Mouse (Mus musculus): ENCODE results near the gene Robo3. TPM values are rescaled to one million over a fixed set of nuclear protein-coding genes. Genes with fewer than 3 reads are reported as not detected.

Robo3 gene
- total RNA-seq (2018; cell fraction: chromatin; rRNA removed), result 1 to 10 TPM in 1 of 26 experiments, under 1 TPM in 10, not detected in 15; 0.13 to 1.2 (median 0.38) TPM
- total RNA-seq (2018; cell fraction: cytosol; rRNA removed), result under 1 TPM in 1 of 26 experiments, not detected in 25; 0.04 TPM
- 1 to 10 TPM in 1 of 26 experiments, under 1 TPM in 5, not detected in 20; 0.31 to 2.0 (median 0.51) TPM for total RNA-seq (2018; cell fraction: nucleus; rRNA removed)
- polyA plus RNA-seq (2018), result not detected in 3 replicates

DNA sequence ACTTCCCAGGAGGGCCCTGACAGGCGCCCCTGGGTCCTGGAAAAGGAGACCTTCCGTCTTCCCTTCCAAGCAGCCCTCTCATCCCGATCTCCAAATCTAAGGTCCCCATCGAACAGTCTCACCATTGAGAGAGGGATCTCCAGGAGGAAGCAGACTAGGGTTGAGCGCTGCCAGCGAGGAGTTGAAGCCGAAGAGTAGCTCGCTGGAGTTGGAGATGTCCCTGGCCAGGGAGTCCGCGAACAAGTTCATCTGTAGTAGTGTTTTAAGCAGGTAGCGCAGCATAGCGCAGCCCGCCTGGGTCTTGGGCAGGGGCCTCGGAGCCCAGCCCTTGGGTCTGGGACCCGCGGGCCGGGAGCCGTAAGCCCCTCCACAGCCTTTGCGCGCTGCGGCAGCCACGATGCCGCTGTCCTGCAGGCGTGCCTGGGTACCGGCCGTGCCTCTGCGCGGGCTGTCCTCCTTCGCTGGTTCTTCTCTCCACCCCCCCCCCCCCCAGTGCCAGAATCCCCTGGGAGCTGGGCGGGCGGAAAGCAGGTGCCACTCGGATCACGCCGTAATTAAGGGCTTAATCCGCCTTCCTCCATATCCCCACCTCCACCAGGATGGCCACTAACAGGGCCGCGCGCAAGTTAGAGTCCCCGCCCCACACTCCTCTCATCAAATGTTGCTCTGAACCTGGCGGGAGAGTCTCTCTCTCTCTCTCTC, at the start of gene Robo3:
Gene Robo3, minus strand, starts transcription at position 527 of the 702 bp plus-strand sequence.
- Histone ChIP-seq H3K79me2 (ENCODE audit: inconsistent target) (no peaks in the 10 kb centered on the region), H3K27ac (no peak within 1 kb of the TSS), H3K4me3 (ENCODE audit: inconsistent target) (no peak within 1 kb of the TSS), H3K36me3 (ENCODE audit: inconsistent target) (no peaks in the 10 kb centered on the region)
- 3% methylated on average over 34 of the region's 40 CpGs for WGBS (ENCODE audit: missing documents)

DNA sequence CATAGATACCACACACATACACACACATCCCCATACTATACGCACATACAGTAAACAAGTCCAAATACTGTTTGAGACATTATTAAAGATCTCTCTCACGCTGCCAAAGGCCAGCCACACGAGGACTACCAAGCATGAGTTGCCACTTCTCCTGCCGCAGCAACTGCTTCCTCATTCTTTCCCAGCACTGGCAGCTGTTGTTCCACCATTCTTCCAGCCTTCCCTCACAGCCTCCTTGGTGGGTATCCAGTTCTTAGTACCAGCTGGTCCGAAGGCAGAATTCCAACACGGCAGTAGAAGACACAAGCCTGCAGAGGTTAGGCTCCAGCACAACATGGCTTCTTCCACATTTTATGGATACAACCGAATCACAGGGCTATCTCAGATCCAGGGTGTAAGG, 41.9 kb upstream of the Robo3 start:
- H3K27ac ChIP-seq, result no peak overlapping the region
- H3K36me3 ChIP-seq (ENCODE audit: inconsistent target), result no peaks in the 10 kb centered on the region
- no peak overlapping the region for H3K4me3 ChIP-seq (ENCODE audit: inconsistent target)
- WGBS (ENCODE audit: missing documents), result 54% methylated on average over 7 of the region's 7 CpGs
- H3K79me2 ChIP-seq (ENCODE audit: inconsistent target), result no peaks in the 10 kb centered on the region

DNA sequence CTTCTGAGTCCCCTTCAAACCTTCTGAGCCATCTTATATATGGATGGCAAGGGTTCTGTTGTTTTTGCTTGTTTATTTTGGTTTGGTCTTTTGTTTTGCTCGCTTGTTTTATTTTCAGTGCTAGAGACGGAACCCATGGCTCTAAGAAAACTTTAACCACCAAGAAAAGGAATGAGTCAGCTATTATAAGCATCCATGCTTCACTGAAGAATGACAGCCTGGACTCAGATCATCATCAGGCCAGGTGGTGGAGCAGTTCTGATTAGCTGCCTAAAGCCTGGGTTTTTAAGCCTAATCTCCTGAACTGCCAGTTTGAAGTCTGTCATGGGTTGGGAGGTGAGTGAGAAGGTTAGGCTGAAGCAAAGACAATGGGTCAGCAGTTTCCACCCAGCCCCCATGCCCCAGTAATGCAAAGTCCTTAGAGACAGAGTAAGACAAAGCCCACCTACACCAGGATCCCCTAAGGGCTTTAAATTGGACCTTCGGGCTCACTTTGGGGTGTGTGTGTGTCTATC, 40.6 kb upstream of the Robo3 start:
- Histone ChIP-seq H3K79me2 (ENCODE audit: inconsistent target) (no peaks in the 10 kb centered on the region), H3K4me3 (ENCODE audit: inconsistent target) (no peak overlapping the region), H3K36me3 (ENCODE audit: inconsistent target) (no peaks in the 10 kb centered on the region), H3K27ac (no peak overlapping the region)
- 87% methylated on average over 3 of the region's 3 CpGs for WGBS (ENCODE audit: missing documents)

DNA sequence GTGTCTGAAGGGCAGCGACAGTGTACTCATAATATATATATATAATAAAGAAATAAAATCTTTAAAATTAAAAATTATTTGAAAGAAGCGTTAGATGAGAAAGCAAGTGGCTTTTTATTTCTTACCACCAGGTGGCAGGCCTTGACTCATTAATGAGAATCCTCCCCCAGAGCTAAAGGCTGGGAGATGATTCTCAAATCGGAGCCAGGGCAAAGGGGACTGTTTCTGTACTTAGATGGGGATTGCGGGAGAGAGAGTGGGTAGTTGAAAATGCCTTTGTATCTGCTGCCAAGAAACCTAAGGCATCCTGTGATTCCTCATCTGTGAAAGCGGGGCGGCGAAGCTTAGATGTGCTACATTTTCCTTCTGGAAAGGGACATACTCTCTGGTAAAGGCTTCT, 29.7 kb upstream of the Robo3 start:
- 27% methylated on average over 7 of the region's 7 CpGs for WGBS (ENCODE audit: missing documents)
- H3K27ac ChIP-seq, result no peak overlapping the region
- H3K79me2 ChIP-seq (ENCODE audit: inconsistent target), result no peaks in the 10 kb centered on the region
- H3K4me3 ChIP-seq (ENCODE audit: inconsistent target), result no peak overlapping the region
- no peaks in the 10 kb centered on the region for H3K36me3 ChIP-seq (ENCODE audit: inconsistent target)

DNA sequence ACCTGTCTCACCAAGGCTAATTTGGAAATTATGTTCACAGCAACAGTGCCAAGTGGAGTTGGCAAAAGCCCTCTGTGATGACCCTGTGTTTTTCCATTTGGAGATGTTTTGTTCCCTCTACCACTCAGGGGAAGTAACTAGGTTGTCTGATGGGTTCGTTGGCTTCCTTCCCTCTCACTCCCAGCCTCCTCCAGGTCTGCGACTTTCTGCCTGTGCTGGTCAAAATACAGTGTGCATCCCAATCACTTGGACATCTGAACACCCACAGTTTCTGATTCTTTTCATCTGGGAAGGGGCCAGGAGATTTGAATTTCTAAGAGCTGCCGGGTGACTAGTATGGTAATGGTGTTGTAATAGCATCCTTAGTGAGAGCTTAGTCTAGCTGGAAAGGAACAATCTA, 28.5 kb upstream of the Robo3 start:
- Histone ChIP-seq H3K79me2 (ENCODE audit: inconsistent target) (no peaks in the 10 kb centered on the region), H3K27ac (no peak overlapping the region), H3K4me3 (ENCODE audit: inconsistent target) (no peak overlapping the region), H3K36me3 (ENCODE audit: inconsistent target) (no peaks in the 10 kb centered on the region)
- 22% methylated on average over 3 of the region's 3 CpGs for WGBS (ENCODE audit: missing documents)

DNA sequence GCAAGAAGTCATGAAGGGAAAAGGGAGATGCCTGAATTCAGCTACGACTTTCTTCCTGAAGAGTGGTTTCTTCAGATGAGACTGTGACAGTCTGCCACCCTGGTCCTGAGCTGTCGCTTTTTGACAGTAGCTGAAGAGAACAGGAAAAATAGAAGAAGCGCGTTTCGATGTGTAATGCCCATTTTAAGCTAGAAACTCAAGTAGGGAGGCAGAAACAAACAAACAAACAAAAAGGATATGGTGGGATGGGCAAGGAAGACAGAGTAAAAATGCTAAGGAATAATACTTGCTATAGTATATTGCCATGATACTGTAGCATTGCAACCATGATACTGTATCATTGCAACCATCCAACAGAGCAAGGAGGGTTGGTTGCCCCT, 27.9 kb upstream of the Robo3 start:
- no peaks in the 10 kb centered on the region for H3K79me2 ChIP-seq (ENCODE audit: inconsistent target)
- no peak overlapping the region for H3K27ac ChIP-seq
- no peaks in the 10 kb centered on the region for H3K36me3 ChIP-seq (ENCODE audit: inconsistent target)
- WGBS (ENCODE audit: missing documents), result 25% methylated on average over 5 of the region's 5 CpGs
- no peak overlapping the region for H3K4me3 ChIP-seq (ENCODE audit: inconsistent target)

DNA sequence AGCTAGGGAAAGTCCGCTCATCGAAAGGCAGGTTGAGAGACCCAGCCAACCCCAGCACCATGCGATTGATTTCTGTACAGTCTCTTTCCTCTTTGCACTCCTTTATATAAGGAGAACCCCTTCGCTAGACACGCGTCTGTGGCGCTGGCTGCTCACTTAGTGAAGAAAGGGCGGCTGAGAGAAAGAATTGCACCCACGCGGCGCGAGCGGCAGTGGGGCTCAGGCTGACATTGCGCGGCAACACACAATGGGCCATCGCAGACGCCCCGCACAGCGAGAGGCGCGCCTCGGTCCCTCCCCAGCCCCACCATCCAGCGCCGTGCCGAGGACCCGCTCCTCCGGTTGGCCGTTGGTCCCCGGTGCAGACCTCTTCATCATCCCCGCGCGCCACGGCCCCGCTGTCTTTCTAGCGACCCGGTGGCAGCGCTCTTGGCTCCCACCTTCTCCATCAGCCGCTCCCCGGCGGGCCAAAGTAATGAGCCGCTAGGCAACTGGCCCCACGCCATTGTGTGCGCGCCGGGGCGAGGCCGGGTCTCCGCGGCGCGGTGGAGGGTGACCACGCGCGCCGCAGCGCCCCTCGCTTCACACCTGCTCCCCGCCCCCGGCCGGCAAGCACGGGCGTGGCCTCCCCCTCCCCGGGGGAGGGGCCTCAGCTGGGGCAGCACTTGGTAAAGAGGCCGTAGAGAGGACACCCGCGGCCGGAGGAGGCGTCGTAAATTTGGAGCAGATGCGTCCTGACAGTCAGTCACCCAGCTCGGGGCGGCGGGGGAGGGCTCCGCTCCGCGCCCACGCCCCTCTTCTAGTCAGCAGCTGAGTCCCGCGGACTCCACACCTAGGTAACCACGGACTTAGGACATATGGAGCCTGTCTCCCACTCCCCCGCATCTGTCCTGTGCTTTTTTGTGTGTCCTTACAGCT, 27.3 kb upstream of the Robo3 start:
- WGBS (ENCODE audit: missing documents), result 1% methylated on average over 80 of the region's 81 CpGs

DNA sequence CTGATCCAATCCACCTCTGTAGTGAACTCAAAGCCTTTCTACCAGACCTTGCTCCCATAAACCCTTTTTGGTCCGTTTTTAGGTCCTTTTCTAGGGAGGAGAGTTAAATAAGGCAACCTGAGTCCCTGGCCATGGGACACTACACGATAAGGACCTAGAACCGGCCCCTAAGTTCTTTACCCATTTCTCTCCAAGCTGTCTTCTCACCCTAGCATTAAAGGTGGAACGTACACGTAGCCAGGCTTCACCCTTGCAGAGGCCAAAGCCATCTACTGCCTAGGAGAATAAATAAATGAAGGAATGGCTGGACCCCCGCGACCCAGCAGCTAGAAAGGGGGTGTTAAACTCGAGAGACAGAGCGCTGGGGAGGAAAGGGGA, 26.6 kb upstream of the Robo3 start:
- Histone ChIP-seq H3K27ac (no peak overlapping the region), H3K4me3 (ENCODE audit: inconsistent target) (no peak overlapping the region), H3K36me3 (ENCODE audit: inconsistent target) (no peaks in the 10 kb centered on the region), H3K79me2 (ENCODE audit: inconsistent target) (no peaks in the 10 kb centered on the region)
- WGBS (ENCODE audit: missing documents), result 7% methylated on average over 9 of the region's 9 CpGs

More for the DNA sequence above, 27.3 kb upstream of the Robo3 start:
- H3K27ac ChIP-seq, result no peak overlapping the region
- no peak overlapping the region for H3K4me3 ChIP-seq (ENCODE audit: inconsistent target)
- no peaks in the 10 kb centered on the region for H3K79me2 ChIP-seq (ENCODE audit: inconsistent target)
- H3K36me3 ChIP-seq (ENCODE audit: inconsistent target), result no peaks in the 10 kb centered on the region

DNA sequence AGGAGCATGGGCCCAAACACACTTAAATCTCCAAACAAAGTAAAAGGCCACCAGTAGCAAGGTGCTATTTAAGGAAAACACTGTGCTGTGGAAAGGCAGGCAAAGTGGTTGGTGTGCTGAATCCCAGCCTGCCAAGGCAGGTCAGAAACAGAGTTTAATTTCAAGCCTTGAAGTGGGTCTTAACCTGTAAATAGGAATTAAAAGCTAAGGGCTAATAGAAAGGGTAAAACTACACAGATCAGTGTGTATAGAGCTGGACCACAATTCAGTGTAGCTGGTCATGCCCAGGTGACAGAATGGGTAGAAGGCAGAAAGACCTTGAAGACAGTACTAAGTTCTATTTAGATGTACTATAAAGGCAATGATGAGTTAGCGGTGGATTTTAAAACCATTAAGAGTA, 24.1 kb upstream of the Robo3 start:
- Histone ChIP-seq H3K27ac (no peak overlapping the region), H3K4me3 (ENCODE audit: inconsistent target) (no peak overlapping the region), H3K36me3 (ENCODE audit: inconsistent target) (no peaks in the 10 kb centered on the region), H3K79me2 (ENCODE audit: inconsistent target) (no peaks in the 10 kb centered on the region)
- WGBS (ENCODE audit: missing documents), result 100% methylated on average over 1 of the region's 1 CpGs

DNA sequence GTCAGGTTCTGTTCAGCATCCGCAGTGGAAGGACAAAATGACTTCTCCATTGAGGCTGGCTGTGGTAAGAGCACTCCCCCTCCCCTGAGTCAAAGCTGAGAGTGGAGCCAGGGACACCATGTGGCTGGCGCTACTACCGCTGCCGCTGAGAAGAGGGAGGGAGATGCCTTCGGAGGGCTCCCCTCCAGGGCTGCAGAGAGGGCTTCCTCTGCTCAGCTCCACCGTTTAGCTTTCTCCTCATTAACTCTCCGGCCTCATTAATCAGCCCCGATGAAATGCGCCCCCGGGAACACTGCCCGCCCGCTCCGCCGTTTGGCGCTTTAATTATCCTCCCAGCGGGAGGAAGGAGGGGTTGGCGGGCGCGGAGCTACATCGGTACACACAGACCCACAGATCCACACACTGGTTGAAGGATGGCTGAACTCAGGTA, 23.4 kb upstream of the Robo3 start:
- H3K36me3 ChIP-seq (ENCODE audit: inconsistent target), result no peaks in the 10 kb centered on the region
- H3K27ac ChIP-seq, result no peak overlapping the region
- no peak overlapping the region for H3K4me3 ChIP-seq (ENCODE audit: inconsistent target)
- H3K79me2 ChIP-seq (ENCODE audit: inconsistent target), result no peaks in the 10 kb centered on the region
- 2% methylated on average over 19 of the region's 20 CpGs for WGBS (ENCODE audit: missing documents)

DNA sequence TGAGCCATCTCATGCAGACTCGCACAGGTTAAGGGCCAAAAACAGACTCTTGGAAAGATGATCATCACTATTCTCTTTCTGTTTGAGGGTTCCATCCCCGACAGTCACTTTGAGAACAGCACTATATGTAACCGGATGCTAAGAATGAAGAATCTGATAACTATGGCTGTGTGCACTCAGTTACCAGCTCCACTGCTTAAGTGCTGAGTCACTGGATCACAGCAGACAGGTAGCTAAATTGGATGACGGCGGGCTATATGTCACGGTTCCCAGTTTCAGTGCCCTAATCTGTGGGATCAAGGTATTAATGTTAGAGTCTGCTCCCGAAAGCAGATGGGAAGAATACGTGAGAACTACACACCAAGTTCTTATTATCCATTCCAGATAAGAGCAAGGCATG, 22.8 kb upstream of the Robo3 start:
- Histone ChIP-seq H3K27ac (no peak overlapping the region), H3K4me3 (ENCODE audit: inconsistent target) (no peak overlapping the region), H3K36me3 (ENCODE audit: inconsistent target) (no peaks in the 10 kb centered on the region), H3K79me2 (ENCODE audit: inconsistent target) (no peaks in the 10 kb centered on the region)
- WGBS (ENCODE audit: missing documents), result 4% methylated on average over 8 of the region's 8 CpGs

DNA sequence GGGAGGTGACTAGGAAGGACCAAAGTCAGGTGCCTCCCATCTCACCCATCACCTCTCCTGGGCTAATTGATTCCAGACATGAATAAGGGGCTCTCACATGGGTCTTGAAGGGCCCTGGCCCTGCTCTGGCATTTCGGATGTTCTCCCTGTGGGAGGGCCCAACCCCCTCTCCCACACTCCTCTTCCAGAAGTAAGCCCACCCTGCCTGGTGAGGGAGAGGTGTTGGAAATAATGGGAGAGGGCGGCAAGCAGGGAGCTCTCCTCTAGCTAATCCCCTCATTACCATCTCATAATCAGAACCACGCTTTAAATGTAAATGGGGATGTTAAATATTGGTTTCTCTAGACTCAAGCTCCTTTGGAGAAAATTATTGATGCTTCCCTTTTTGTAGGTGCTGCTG, 21.9 kb upstream of the Robo3 start:
- 47% methylated on average over 3 of the region's 3 CpGs for WGBS (ENCODE audit: missing documents)
- H3K36me3 ChIP-seq (ENCODE audit: inconsistent target), result no peaks in the 10 kb centered on the region
- no peaks in the 10 kb centered on the region for H3K79me2 ChIP-seq (ENCODE audit: inconsistent target)
- no peak overlapping the region for H3K4me3 ChIP-seq (ENCODE audit: inconsistent target)
- no peak overlapping the region for H3K27ac ChIP-seq

DNA sequence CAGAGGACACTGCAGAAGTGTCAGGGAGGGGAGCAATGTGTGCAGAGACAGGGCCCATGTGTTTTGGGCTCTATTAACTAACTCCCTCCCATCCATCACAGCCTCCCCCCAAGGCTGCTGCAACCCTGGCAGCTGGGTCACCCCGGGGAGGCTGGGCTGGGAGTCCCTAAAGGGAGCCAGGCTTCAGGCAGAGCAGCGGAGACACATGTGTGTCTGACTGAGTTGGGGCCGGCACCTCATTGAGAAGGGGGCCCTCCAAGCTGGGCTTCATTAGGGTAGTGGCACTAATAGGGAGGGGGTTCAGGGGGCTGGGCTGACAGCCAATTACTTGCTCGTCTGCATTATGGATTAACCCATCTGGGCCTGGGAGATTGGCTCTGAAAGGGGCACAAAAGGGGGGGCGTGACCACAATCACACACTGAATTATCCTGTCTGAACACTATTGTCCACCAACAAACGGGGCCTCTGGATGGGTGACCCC, 21.0 kb upstream of the Robo3 start:
- no peaks in the 10 kb centered on the region for H3K79me2 ChIP-seq (ENCODE audit: inconsistent target)
- H3K4me3 ChIP-seq (ENCODE audit: inconsistent target), result no peak overlapping the region
- no peak overlapping the region for H3K27ac ChIP-seq
- WGBS (ENCODE audit: missing documents), result 49% methylated on average over 6 of the region's 6 CpGs
- no peaks in the 10 kb centered on the region for H3K36me3 ChIP-seq (ENCODE audit: inconsistent target)

DNA sequence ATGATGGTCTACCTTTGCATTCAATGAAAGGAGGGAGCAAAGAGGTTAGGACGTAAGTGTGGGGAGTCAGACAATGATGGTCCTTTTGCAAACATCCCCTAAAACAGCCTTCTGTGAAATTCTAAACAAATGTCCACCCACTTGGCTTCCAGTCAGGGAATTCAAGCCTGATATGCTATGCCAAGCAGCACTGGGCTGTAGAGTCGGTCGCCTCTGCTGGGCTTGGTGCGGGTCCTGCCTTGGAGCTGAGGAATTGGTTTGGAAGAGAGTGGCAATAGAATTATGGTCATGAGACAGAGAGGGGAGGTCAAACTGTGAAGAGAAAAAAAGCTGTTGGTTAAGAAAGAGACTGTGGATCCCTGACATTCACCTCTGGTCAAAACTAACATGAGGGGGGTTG, 20.3 kb upstream of the Robo3 start:
- no peak overlapping the region for H3K27ac ChIP-seq
- H3K4me3 ChIP-seq (ENCODE audit: inconsistent target), result no peak overlapping the region
- no peaks in the 10 kb centered on the region for H3K36me3 ChIP-seq (ENCODE audit: inconsistent target)
- 89% methylated on average over 4 of the region's 4 CpGs for WGBS (ENCODE audit: missing documents)
- H3K79me2 ChIP-seq (ENCODE audit: inconsistent target), result no peaks in the 10 kb centered on the region

DNA sequence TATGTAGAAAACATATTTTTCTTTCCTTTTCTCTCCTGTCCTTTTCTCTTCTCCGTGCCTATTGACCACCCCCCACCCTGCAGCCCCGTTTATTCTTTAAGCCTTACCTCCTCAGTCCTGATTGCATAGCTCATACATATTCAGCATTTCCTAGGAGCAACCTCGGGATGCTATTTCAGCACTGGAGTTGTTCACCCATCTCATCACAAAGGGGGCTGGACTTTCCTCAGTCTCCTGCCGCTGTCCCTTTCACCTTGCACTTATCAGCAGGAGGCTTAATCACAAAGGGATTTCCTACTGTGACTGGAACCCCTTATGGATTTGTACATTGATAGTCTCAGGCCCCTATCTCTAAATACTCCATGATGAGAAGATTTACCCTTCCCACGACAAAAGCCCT, 19.4 kb upstream of the Robo3 start:
- H3K36me3 ChIP-seq (ENCODE audit: inconsistent target), result no peaks in the 10 kb centered on the region
- H3K79me2 ChIP-seq (ENCODE audit: inconsistent target), result no peaks in the 10 kb centered on the region
- no peak overlapping the region for H3K27ac ChIP-seq
- no peak overlapping the region for H3K4me3 ChIP-seq (ENCODE audit: inconsistent target)
- 9% methylated on average over 5 of the region's 5 CpGs for WGBS (ENCODE audit: missing documents)
